Mouse (Mus musculus) stomach, embryonic 15.5 days (tissue): ENCODE measurements around the gene Fam189a1. TPM values are rescaled to one million over a fixed set of nuclear protein-coding genes. Genes with fewer than 3 reads are reported as not detected.

ENCODE experiments used
- ATAC-seq: fragments of 200-750 bp; cut with Nextera tagmentation; 2 replicates; pipeline ENCODE4 v1.8.0; 2017; ENCODE audit warnings: low read depth, moderate number of reproducible peaks, moderate TSS enrichment; ENCODE audit not compliant: insufficient read depth, low FRiP score
- H3K27ac ChIP-seq: fragments of 300-500 bp; sonication (generic); 2 replicates; pipeline ENCODE4 v1.5.1; 2015; ENCODE audit warnings: mild to moderate bottlenecking, inconsistent platforms
- H3K27me3 ChIP-seq: fragments of 300-500 bp; sonication (generic); replicated peaks from 2 replicates; pipeline ENCODE4 v1.6.1; 2015; ENCODE audit warnings: inconsistent platforms
- H3K36me3 ChIP-seq: fragments of 300-500 bp; sonication (generic); 2 replicates; pipeline ENCODE4 v1.6.1; 2015; ENCODE audit warnings: inconsistent platforms
- H3K4me1 ChIP-seq: fragments of 300-500 bp; sonication (generic); 2 replicates; pipeline ENCODE4 v1.6.1; 2015; ENCODE audit warnings: inconsistent platforms
- H3K4me2 ChIP-seq: fragments of 300-500 bp; sonication (generic); 2 replicates; pipeline ENCODE4 v1.6.1; 2015; ENCODE audit warnings: mild to moderate bottlenecking, inconsistent platforms
- H3K4me3 ChIP-seq: fragments of 300-500 bp; sonication (generic); replicated peaks from 2 replicates; pipeline ENCODE4 v1.5.1; 2015; ENCODE audit warnings: inconsistent platforms
- H3K9ac ChIP-seq: fragments of 300-500 bp; sonication (generic); 2 replicates; pipeline ENCODE4 v1.6.1; 2015; ENCODE audit warnings: inconsistent platforms
- H3K9me3 ChIP-seq: fragments of 300-500 bp; sonication (generic); 2 replicates; pipeline ENCODE4 v1.6.1; 2016; ENCODE audit warnings: inconsistent platforms
- whole genome bisulfite sequencing: fragments of 180-500 bp; shearing (Covaris S2); methylation state at CpG from one replicate; pipeline ENCODE4 v1.1.7; 2015; 5-methylcytosine and 5-hydroxymethylcytosine counted together
- polyA plus RNA-seq: library from polyadenylated mRNA; unstranded; fragments of >200 nt; fragmentation: Nextera tagmentation; extraction: Ambion mirVana; gene quantifications from 2 replicates; pipeline ENCODE4 v1.2.1, GENCODE M21; 2015

The Fam189a1 gene
- polyA plus RNA-seq, 1 experiment from 2014 or later: 0.74 TPM

DNA sequence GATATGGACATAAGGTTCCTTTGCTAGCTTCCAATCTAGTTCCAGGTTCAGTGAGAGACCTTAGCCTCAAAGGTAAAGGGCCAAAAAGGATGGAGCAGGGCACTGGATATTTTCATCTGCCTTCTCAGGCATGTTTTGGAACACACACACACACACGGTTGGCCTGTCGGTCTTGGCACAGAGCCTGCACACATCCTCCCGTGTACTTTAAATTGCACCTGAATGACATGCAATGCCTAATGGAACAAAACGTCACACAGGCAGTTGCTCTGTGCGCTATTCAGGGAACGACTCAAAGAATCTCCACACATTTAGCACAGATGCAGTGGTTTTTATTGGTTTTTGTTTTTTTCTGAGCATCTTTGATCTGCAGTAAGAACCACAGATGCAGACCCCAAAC lies 11.5 kb downstream of the Fam189a1 start:
- 53% methylated on average over 6 of the region's 6 CpGs for WGBS
- Histone ChIP-seq H3K9me3 (no peaks in the 10 kb centered on the region), H3K27ac (no peak overlapping the region), H3K4me2 (no peak overlapping the region), H3K4me3 (no peak overlapping the region), H3K4me1 (no peaks in the 10 kb centered on the region), H3K9ac (no peak overlapping the region), H3K36me3 (no peaks in the 10 kb centered on the region), H3K27me3 (no peaks in the 10 kb centered on the region)
- no peak for ATAC-seq

DNA sequence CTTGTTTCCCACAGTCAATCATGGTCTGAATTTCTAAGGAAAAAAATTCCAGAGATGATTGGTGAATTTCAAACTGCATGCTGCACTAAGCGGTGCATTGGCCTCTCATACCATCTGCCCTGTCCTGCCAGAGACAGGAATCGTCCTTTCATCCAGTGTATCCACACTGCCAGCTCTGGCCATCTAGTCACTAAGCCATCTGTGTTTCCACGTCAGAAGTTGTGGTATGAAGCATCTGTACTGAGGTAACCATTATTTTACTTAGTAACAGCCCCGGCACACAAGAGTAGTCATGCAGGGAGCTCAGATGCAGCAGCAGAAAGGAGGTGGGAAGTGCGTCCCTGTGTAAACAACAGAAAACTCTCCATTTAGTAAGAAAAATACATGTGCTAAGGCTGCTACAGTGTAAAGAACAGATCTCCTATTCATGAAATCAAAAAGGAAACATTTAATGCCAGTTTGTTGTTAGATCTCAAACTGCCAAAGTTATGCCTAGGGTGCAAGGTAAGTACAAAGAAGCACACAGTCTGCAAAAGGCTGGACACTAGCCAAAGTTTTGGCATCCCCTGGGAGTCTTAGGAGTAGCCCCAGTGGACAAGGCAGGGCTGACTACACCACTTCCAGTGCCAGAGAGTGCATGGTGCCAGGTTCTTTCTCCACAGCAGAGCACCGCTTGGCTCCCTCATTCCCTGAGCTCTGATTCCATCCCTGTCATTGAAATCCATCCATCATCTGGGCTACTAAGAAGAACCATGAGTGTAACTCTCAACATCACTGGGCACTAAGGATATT lies 14.3 kb downstream of the Fam189a1 start:
- H3K4me2 ChIP-seq: no peak overlapping the region
- WGBS: 46% methylated on average over 6 of the region's 6 CpGs
- no peaks in the 10 kb centered on the region for H3K4me1 ChIP-seq
- no peak overlapping the region for H3K9ac ChIP-seq
- no peak overlapping the region for H3K4me3 ChIP-seq
- H3K27ac ChIP-seq: no peak overlapping the region
- no peak for ATAC-seq
- H3K27me3 ChIP-seq: no peaks in the 10 kb centered on the region
- H3K36me3 ChIP-seq: no peaks in the 10 kb centered on the region
- no peaks in the 10 kb centered on the region for H3K9me3 ChIP-seq

DNA sequence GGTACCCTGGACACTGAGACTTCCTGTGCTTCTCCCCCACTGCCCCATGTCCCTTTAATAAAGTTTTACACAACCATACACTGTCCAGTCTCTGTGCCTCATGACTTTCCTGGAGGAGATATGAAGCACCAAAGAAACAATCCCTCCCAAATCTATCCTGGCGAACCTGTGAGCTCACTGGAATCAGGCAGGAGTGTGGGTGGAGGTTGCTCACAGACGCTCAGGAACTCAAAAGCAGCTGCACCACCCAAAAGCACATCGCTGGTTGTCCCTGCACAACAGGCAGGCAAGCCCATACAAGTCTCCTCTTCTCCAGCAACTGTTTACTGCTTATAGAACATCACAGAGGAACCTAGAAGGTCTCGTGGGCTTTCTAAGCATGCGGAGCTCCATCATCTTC lies 15.5 kb downstream of the Fam189a1 start:
- H3K9me3 ChIP-seq: no peaks in the 10 kb centered on the region
- no peak overlapping the region for H3K9ac ChIP-seq
- no peaks in the 10 kb centered on the region for H3K4me1 ChIP-seq
- no peak overlapping the region for H3K27ac ChIP-seq
- H3K4me2 ChIP-seq: no peak overlapping the region
- ATAC-seq: no peak
- H3K27me3 ChIP-seq: no peaks in the 10 kb centered on the region
- WGBS: 76% methylated on average over 5 of the region's 5 CpGs
- no peaks in the 10 kb centered on the region for H3K36me3 ChIP-seq
- H3K4me3 ChIP-seq: no peak overlapping the region

DNA sequence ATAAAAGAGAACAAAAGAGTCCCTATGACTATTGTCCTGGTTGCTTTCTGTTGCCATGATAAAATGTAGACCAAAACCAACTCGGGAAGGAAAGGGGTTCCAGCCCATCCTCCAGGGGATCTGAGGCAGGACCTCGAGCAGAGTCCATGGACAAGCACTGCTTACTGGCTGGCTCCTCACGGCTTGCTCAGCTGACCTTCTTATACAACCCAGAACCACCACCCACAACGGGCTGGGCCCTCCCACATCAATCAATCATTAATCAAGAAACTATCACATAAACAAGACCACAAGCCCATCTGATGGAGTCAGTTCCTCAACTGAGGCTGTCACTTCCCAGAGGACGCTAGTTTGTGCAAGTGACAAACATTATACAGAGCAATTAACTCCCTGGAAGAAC lies 16.3 kb downstream of the Fam189a1 start:
- Histone ChIP-seq H3K9ac (no peak overlapping the region), H3K4me3 (no peak overlapping the region), H3K36me3 (no peaks in the 10 kb centered on the region), H3K4me1 (no peaks in the 10 kb centered on the region), H3K27me3 (no peaks in the 10 kb centered on the region), H3K4me2 (no peak overlapping the region), H3K9me3 (no peaks in the 10 kb centered on the region), H3K27ac (no peak overlapping the region)
- no peak for ATAC-seq
- 57% methylated on average over 5 of the region's 5 CpGs for WGBS

DNA sequence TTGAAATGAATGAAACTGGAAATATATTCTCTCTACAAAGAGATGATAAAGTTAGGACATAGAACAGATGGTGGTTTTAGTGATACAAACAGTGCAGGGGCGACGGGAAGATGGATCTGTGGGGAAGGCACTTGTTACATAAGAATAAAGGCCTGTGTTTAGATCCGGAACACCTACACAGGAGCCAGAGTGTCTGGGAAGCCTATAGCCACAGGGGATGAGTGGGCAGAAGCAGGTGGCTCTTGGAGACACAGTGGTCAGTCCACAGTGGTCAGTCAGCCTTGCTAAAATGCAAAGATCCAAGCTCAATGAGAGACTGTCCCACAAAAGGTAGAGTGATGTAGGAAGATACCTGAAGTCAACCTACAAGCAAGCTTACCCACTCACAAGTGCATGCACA lies 32.6 kb downstream of the Fam189a1 start:
- no peak overlapping the region for H3K4me3 ChIP-seq
- no peak for ATAC-seq
- no peaks in the 10 kb centered on the region for H3K9me3 ChIP-seq
- H3K27ac ChIP-seq: no peak overlapping the region
- H3K4me1 ChIP-seq: no peaks in the 10 kb centered on the region
- no peaks in the 10 kb centered on the region for H3K36me3 ChIP-seq
- H3K9ac ChIP-seq: no peak overlapping the region
- 75% methylated on average over 3 of the region's 3 CpGs for WGBS
- H3K4me2 ChIP-seq: no peak overlapping the region
- H3K27me3 ChIP-seq: no peaks in the 10 kb centered on the region

DNA sequence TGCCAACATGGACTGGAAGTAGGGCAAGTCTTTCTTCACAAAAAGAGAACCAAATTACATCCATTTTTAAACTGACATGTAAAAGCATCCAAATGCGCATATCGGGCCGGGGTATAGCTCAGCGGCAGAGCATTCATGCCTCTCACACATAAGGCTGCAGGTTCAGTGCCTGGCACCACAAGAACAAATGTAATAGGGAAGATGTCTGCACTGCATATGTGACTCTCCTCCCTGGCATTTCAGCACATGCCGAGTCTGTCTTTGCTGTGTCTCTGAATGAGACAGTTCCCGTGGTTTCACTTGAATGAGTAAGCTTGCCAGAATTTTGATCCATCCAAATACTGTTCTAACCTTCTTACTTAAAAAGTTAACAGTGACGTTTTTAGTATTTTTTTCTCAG lies 39.5 kb downstream of the Fam189a1 start:
- no peaks in the 10 kb centered on the region for H3K9me3 ChIP-seq
- H3K27ac ChIP-seq: no peak overlapping the region
- no peaks in the 10 kb centered on the region for H3K36me3 ChIP-seq
- no peak overlapping the region for H3K4me2 ChIP-seq
- H3K27me3 ChIP-seq: no peaks in the 10 kb centered on the region
- 86% methylated on average over 7 of the region's 7 CpGs for WGBS
- no peak overlapping the region for H3K9ac ChIP-seq
- no peaks in the 10 kb centered on the region for H3K4me1 ChIP-seq
- no peak overlapping the region for H3K4me3 ChIP-seq
- ATAC-seq: no peak

DNA sequence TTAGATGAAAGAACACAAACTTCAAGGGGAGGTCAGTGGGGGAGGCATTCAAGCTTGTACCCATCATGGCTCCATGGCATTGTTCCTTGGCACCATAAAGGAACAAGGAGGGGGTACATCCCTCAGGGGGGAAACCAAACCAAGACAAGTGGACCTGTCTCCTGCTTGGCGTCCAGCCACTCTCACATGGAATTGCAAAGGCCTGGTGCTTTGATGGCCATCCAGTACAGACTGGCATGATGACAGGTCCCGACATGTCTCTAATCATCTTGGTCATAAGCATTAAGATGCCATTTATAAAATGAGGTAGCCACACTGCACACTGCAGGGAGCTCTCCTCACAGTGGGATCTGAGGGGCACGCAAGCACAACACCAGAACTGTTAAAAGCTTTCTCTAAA lies 41.0 kb downstream of the Fam189a1 start:
- no peak overlapping the region for H3K4me2 ChIP-seq
- H3K27ac ChIP-seq: no peak overlapping the region
- no peaks in the 10 kb centered on the region for H3K9me3 ChIP-seq
- H3K4me3 ChIP-seq: no peak overlapping the region
- 87% methylated on average over 3 of the region's 3 CpGs for WGBS
- ATAC-seq: no peak
- no peak overlapping the region for H3K9ac ChIP-seq
- H3K36me3 ChIP-seq: no peaks in the 10 kb centered on the region
- H3K27me3 ChIP-seq: no peaks in the 10 kb centered on the region
- H3K4me1 ChIP-seq: no peaks in the 10 kb centered on the region

DNA sequence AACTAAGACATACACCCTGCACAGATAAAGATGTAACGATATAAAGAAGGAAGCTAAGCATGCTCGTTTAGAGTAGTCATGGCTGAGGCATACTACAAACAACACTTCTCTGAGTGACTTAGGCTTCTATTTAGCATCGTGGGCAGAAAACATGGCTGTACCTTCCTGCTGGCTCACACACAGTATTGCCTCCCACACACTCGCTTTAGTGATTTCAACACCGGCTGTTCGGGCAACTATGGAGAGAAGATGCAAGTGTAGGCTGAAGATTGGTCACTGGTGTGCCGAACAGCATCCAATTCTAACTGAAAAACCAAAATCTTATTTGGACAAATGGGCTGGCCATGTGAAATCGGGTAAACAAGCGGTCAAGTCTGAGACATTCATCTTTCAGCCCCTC lies 44.7 kb downstream of the Fam189a1 start:
- WGBS: 87% methylated on average over 9 of the region's 9 CpGs
- Histone ChIP-seq H3K27ac (no peak overlapping the region), H3K4me2 (no peak overlapping the region), H3K4me1 (no peaks in the 10 kb centered on the region), H3K36me3 (no peaks in the 10 kb centered on the region), H3K27me3 (no peaks in the 10 kb centered on the region), H3K4me3 (no peak overlapping the region), H3K9me3 (no peaks in the 10 kb centered on the region), H3K9ac (no peak overlapping the region)
- ATAC-seq: no peak

DNA sequence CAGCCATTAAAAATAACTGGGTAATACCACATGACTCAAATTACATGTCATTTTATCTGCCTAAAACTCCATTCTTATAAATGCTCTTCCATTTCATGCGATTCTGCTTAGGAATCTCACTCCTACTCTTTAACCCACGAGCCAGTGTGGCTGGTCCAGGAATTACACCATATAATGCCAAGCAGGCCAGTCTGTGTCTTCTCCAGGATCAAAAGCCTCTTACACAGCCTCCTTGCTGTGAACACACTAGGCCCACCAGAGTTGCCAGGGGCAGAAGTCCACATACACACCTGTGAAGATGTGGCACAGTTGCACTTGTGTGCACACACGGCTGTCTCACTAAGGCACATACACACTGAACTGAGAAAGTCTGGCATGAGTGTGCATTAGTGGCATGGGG lies 50.8 kb downstream of the Fam189a1 start:
- WGBS: 82% methylated on average over 3 of the region's 3 CpGs
- Histone ChIP-seq H3K4me3 (no peak overlapping the region), H3K9ac (no peak overlapping the region), H3K27me3 (no peaks in the 10 kb centered on the region), H3K36me3 (no peaks in the 10 kb centered on the region), H3K27ac (no peak overlapping the region), H3K9me3 (no peaks in the 10 kb centered on the region), H3K4me1 (no peaks in the 10 kb centered on the region), H3K4me2 (no peak overlapping the region)
- no peak for ATAC-seq

DNA sequence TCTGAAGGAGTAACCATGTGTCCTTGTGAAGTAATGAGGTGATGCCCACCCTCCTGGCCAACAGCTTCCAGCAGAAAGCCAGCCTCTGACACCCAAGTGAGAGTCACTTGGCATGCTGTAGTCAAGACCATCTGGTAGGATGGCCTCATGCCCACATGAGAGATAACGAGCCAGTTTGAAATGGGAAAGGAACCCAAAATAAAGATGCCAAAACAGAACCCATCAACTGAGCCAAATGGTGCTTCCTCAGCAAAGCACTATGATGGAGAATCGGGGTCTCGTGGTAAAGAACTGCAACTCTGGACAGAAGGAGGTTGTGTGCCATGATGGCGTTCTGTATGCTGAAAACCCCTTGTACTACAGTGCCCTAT lies 51.3 kb downstream of the Fam189a1 start:
- no peak for ATAC-seq
- no peak overlapping the region for H3K4me2 ChIP-seq
- 88% methylated on average over 4 of the region's 4 CpGs for WGBS

DNA sequence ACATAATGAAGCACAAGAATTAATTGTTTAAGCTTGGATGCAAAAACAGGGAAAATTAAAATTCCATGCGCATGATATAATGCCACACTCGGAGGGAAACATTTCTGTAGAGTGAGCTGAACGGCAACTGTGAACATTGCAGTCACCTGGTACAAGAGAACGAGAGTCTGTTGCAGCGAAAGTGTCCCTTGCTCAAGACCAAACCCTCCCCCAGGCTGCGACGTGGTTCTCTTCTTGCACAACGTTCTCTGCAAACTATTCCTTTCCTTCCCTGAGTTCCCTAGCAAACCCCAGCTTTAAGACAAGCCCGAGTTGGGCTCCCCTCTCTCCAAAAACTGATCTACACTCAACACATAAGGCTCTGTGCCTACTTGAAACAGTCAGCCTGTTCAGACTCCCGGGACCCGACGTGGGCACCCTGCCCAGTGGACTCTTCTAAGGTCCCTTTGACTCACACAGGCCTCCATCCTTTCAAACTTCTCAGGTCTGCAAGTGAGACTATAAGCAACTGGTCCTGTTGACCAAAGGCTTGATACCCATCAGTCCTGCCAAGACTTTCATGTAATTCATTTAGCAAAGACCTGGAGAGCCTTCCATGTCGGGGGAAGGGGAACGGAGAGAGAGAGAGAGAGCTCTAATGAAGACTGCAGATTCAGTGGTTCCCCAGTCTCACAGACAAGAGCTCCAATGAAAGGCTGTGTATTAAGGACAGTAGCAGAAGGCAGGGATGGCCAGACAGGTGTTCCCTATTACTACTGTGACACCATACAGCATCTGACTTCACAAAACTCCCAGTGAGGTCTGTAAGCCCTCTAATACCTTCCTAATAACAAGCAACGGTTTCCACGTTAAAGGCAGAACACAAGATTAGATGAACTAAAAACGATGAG lies 51.9 kb downstream of the Fam189a1 start:
- H3K4me2 ChIP-seq: no peak overlapping the region
- no peak overlapping the region for H3K9ac ChIP-seq
- H3K4me3 ChIP-seq: no peak overlapping the region
- H3K27ac ChIP-seq: no peak overlapping the region
- no peak for ATAC-seq
- WGBS: 81% methylated on average over 17 of the region's 17 CpGs
- no peaks in the 10 kb centered on the region for H3K4me1 ChIP-seq
- no peaks in the 10 kb centered on the region for H3K9me3 ChIP-seq
- no peaks in the 10 kb centered on the region for H3K36me3 ChIP-seq
- no peaks in the 10 kb centered on the region for H3K27me3 ChIP-seq

More for the DNA sequence above, 51.3 kb downstream of the Fam189a1 start:
- Histone ChIP-seq H3K4me3 (no peak overlapping the region), H3K4me1 (no peaks in the 10 kb centered on the region), H3K9ac (no peak overlapping the region), H3K27ac (no peak overlapping the region), H3K9me3 (no peaks in the 10 kb centered on the region), H3K36me3 (no peaks in the 10 kb centered on the region), H3K27me3 (no peaks in the 10 kb centered on the region)

DNA sequence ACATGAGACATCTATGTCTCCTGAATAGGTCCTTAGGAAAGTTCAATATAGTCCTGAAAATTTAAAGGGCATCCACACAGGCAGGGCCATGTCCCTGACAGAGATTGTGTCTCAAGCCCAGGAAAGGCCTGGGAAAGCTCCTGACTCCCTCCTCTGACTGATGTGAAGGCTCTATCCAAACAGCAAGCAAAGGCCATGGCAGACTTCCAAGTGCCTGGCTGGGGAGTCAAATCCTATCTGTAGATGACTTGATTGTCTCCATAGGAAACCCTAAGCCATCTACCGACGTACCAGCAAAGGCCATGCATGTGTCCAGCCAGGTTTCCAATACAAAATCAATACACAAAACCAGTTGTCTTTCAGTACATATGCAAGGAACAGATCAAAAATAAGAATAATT lies 54.7 kb downstream of the Fam189a1 start:
- WGBS: 75% methylated on average over 2 of the region's 2 CpGs
- no peaks in the 10 kb centered on the region for H3K4me1 ChIP-seq
- H3K27ac ChIP-seq: no peak overlapping the region
- no peak for ATAC-seq
- H3K9me3 ChIP-seq: no peaks in the 10 kb centered on the region
- H3K4me2 ChIP-seq: no peak overlapping the region
- H3K9ac ChIP-seq: no peak overlapping the region
- H3K36me3 ChIP-seq: no peaks in the 10 kb centered on the region
- H3K27me3 ChIP-seq: no peaks in the 10 kb centered on the region
- H3K4me3 ChIP-seq: no peak overlapping the region
